Mouse (Mus musculus): Measurements from ENCODE around the gene Morn4.

- TF ChIP-seq CTCF (IDR thresholded peaks at IDR 0.05; ENCODE audit: control insufficient read depth, insufficient read depth, low read length) (no peak), POLR2A (IDR thresholded peaks at IDR 0.05; ENCODE audit: borderline replicate concordance, control insufficient read depth, low read depth, low read length) (no peak)
These were observed 10.2 kb downstream of the Morn4 start for GRCm38 (mm10) chr19:42075992-42076391.
